Mouse (Mus musculus) lung, postnatal 0 days (tissue): ENCODE results near the gene Mapk8. TPM values are rescaled to one million over a fixed set of nuclear protein-coding genes. Genes with fewer than 3 reads are reported as not detected.

ENCODE experiments used
- ATAC-seq: fragments of 200-750 bp; cut with Nextera tagmentation; 2 replicates; pipeline ENCODE4 v1.8.0; 2017; ENCODE audit warnings: moderate library complexity
- DNase-seq: peaks from one replicate; pipeline ENCODE4 v3.0.0-alpha.2; 2016; ENCODE audit warnings: low spot score
- H3K27ac ChIP-seq: fragments of 300-500 bp; sonication (generic); 2 replicates; pipeline ENCODE4 v1.5.1; 2014; ENCODE audit warnings: antibody characterized with exemption, mild to moderate bottlenecking, low read length, mixed read lengths
- H3K27me3 ChIP-seq: fragments of 300-500 bp; sonication (generic); replicated peaks from 2 replicates; pipeline ENCODE4 v1.6.1; 2014; ENCODE audit warnings: low read length, mixed read lengths; ENCODE audit not compliant: insufficient read depth
- H3K36me3 ChIP-seq: fragments of 300-500 bp; sonication (generic); 2 replicates; pipeline ENCODE4 v1.6.1; 2014; ENCODE audit warnings: low read length, mixed read lengths; ENCODE audit not compliant: insufficient read depth
- H3K4me1 ChIP-seq: fragments of 300-500 bp; sonication (generic); 2 replicates; pipeline ENCODE4 v1.6.1; 2014; ENCODE audit warnings: antibody characterized with exemption, low read depth, low read length, mixed read lengths; ENCODE audit not compliant: insufficient read depth
- H3K4me2 ChIP-seq: fragments of 300-500 bp; sonication (generic); replicated peaks from 2 replicates; pipeline ENCODE4 v1.6.1; 2014; ENCODE audit warnings: low read depth, mild to moderate bottlenecking, low read length, moderate library complexity, mixed read lengths
- H3K4me3 ChIP-seq: fragments of 300-500 bp; sonication (generic); 2 replicates; pipeline ENCODE4 v1.5.1; 2014; ENCODE audit warnings: low read depth, low read length
- H3K9ac ChIP-seq: fragments of 300-500 bp; sonication (generic); replicated peaks from 2 replicates; pipeline ENCODE4 v1.6.1; 2014; ENCODE audit warnings: low read depth, mild to moderate bottlenecking
- H3K9me3 ChIP-seq: fragments of 300-500 bp; sonication (generic); 2 replicates; pipeline ENCODE4 v1.6.1; 2016; ENCODE audit warnings: low read length, mixed read lengths
- CTCF ChIP-seq: IDR thresholded peaks from 2 replicates; pipeline ENCODE4 v1.5.1; 2016; ENCODE audit warnings: antibody characterized with exemption, mild to moderate bottlenecking
- EP300 ChIP-seq: IDR thresholded peaks from 2 replicates; pipeline ENCODE4 v1.6.1; 2016; ENCODE audit warnings: antibody characterized with exemption, mild to moderate bottlenecking, control low read depth
- WGBS: fragments of 180-500 bp; shearing (Covaris S2); extraction: QIAGEN DNeasy Blood & Tissue Kit; methylation state at CpG from one replicate; pipeline ENCODE4 v1.1.7; 2014; 5-methylcytosine and 5-hydroxymethylcytosine counted together
- polyA plus RNA-seq: library from polyadenylated mRNA; unstranded; fragments of >200 nt; fragmentation: Nextera tagmentation; extraction: Ambion mirVana; gene quantifications from 2 replicates; pipeline ENCODE4 v1.2.1, GENCODE M21; 2015

The Mapk8 gene
- 8.0 and 9.4 TPM in 2 replicates for polyA plus RNA-seq

DNA sequence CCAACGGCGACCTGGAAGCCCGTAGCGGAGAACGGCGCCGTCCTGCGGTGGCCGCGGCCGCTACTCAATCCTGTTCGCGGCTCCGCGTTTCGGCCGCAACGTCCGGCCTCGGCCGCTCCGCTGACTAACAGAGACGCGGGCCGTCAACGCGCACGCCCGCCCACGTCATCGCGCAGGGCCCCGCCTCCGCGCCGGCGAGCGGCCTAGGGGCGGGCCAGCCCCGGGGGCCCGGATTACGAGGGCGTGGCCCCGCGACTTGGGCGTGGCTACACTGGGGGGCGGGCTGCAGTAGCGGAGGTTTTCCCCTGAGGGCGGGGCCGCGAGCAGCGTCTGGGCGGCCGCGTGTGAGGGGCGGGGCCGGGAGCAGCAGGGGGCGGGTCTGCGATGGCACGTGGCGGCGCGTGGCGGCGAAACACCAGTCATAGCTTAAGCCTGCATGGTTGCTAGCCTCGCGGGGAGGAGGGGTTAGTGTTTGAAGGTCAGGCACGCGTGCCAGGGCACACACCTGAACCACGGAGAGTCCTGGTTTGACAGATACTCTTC is at the start of gene Mapk8:
TSS of gene Mapk8 (minus strand) at position 132 of the 543 bp plus-strand sequence.
- H3K27ac ChIP-seq = peak within 1 kb of the TSS; percentile 84
- no peaks in the 10 kb centered on the region for H3K27me3 ChIP-seq
- peak within 1 kb of the TSS; percentile 94 for H3K4me3 ChIP-seq
- H3K4me1 ChIP-seq = no peaks in the 10 kb centered on the region; the same call in 1 of the 2 replicates
- TF ChIP-seq EP300 (no peak), CTCF (peak; percentile 51)
- H3K36me3 ChIP-seq = no peaks in the 10 kb centered on the region
- DNase-seq = peak; percentile 97
- 2% methylated on average over 32 of the region's 70 CpGs for WGBS
- ATAC-seq = peak; percentile 99
- H3K9ac ChIP-seq = peak within 1 kb of the TSS; percentile 69
- peak within 1 kb of the TSS; percentile 77 for H3K4me2 ChIP-seq
- H3K9me3 ChIP-seq = no peaks in the 10 kb centered on the region

DNA sequence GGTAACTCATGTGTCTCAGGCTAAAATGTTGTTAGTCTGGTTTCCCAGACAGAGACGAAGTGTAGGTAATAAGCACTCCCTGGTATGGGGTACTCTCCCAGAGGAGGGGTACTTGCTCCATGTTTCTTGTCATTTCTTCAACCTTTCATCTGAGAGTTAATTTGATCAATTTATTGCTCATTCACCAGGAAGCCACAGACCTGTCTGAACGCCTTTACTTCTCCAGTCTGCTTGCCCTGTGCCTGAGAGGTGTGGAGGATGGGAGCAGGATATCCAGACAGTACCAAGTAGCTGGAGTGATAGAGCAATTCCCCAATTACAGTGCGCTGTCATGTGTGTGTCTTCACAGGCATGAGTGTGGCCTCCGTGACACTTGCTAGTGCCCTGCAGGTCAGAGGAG is 48.3 kb upstream of the Mapk8 start:
- Histone ChIP-seq H3K4me3 (no peak overlapping the region), H3K27me3 (no peaks in the 10 kb centered on the region)
- ATAC-seq = no peak

DNA sequence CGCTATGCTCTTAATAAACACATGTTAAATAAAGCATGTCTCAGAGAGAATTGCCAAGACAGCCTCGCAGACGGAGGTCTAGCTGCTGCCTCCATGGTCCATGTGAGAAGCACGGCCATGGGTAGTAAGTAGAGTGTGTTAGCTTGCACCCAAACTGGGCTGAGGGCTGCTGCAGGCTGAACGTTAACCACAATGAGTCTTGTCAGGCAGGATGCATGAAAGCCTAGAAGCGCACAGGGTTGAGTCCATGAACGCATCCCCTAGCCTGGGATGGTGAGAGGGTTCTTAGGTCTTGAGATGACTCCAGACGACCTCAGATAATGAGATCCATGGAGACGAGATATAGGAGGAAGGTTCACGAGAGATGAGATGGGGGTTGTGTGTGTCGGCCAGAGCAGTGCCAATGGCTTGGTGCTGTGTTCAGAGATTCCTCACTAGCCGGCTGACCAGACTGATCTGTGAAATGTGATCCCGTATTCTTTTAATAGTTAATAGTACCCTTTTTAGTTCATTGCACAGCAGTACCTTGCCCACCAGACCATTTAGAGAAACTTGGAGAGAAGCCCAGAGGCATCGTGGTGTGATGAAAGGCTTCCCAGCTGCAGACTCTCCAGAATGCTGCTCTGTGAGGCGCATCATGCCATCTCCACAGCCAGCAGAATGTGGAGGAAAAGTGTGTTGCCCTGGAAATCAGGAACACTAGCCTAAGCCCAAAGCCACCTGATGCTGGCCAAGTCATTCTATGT is 41.0 kb upstream of the Mapk8 start:
- H3K4me2 ChIP-seq = no peak overlapping the region
- no peaks in the 10 kb centered on the region for H3K4me1 ChIP-seq
- 41% methylated on average over 15 of the region's 15 CpGs for WGBS
- H3K4me3 ChIP-seq = no peak overlapping the region
- no peaks in the 10 kb centered on the region for H3K9me3 ChIP-seq
- no peaks in the 10 kb centered on the region for H3K27me3 ChIP-seq
- H3K9ac ChIP-seq = no peak overlapping the region
- ATAC-seq (no peak), DNase-seq (peak; percentile 21)
- H3K27ac ChIP-seq = no peak overlapping the region
- no peaks in the 10 kb centered on the region for H3K36me3 ChIP-seq
- TF ChIP-seq EP300 (no peak), CTCF (no peak)

More for the DNA sequence above, 48.3 kb upstream of the Mapk8 start:
- no peak for DNase-seq
- Histone ChIP-seq H3K9ac (no peak overlapping the region), H3K36me3 (no peaks in the 10 kb centered on the region), H3K4me2 (no peak overlapping the region), H3K4me1 (no peaks in the 10 kb centered on the region), H3K27ac (no peak overlapping the region), H3K9me3 (no peaks in the 10 kb centered on the region)
- TF ChIP-seq CTCF (no peak), EP300 (no peak)
- 59% methylated on average over 4 of the region's 4 CpGs for WGBS

DNA sequence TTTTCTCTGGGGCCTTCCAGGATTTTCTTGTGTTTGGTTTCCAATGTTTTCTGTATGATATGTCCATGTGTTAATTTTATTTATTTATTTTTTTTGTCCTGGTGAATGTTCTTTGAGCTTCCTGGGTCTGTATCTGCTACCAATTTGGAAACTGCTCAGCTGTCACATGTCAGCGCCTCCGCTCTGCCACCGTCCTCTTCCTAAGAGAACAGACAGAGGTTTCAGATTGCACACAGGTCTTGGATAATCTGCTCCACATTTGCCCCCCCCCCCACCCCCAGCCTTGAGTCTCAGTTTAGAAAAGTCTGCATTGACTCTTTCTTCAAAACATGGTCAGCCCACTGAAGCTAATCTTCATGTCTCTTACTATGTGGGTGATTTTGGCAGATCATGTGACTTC is 35.0 kb upstream of the Mapk8 start:
- H3K9ac ChIP-seq = no peak overlapping the region
- no peaks in the 10 kb centered on the region for H3K4me1 ChIP-seq
- no peaks in the 10 kb centered on the region for H3K9me3 ChIP-seq
- TF ChIP-seq CTCF = no peak
- no peak for TF ChIP-seq EP300
- H3K27ac ChIP-seq = no peak overlapping the region
- ATAC-seq = no peak
- no peak overlapping the region for H3K4me3 ChIP-seq
- no peaks in the 10 kb centered on the region for H3K36me3 ChIP-seq
- no peaks in the 10 kb centered on the region for H3K27me3 ChIP-seq
- DNase-seq = no peak
- 51% methylated on average over 3 of the region's 3 CpGs for WGBS
- no peak overlapping the region for H3K4me2 ChIP-seq

DNA sequence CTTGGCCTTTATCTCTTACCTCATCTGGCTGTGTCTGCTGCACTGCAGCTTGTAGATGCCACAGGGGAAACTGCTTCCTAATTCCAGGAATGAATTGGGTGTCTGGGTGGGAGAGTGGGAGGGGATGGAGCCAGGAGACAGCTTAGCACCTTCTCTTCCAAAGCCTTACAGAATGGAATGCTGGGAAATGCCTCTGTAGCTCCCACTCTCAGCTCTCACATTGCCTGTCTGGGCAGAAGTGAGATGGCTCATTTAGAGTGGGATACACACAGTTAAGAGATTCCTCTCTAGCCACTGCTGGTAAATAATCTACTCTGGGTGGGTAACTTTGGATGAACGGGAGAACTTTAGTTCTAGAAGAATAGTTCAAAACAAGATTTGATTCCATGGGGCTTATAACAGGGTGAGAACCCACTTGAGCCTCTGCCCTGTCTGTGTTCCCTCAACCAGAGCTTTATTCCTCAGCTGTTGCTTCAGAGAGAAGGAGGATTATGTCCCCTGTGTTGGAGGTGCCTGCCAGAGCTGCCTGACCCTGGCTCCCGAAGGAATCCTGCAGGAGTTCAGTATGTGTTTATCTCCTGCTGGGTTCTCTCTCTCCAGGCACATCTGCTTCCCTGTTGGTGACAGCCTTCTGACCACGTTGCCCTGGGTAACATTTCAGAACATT is 29.3 kb upstream of the Mapk8 start:
- H3K9ac ChIP-seq = no peak overlapping the region
- H3K4me2 ChIP-seq = no peak overlapping the region

DNA sequence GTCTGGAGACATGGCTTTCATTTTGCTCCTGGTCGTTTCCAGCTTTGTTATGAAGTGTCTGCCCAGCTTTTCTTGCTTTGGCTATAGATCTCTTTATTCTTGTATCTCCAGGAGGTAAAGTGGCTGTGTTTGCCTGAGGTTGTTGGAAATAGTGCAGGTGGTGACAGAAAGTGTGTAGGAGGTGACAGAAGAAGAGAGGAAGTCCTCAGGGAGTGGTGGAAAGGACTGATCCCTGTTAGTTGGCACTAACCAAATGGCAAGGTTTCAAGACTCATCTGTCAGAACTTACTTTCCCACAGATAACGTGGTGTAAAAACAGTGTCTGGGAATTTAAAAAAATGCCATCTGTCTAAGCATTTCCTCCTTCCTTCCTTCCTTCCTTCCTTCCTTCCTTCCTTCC is 27.5 kb upstream of the Mapk8 start:
- TF ChIP-seq EP300 (no peak), CTCF (no peak)
- H3K9me3 ChIP-seq = no peaks in the 10 kb centered on the region
- H3K4me1 ChIP-seq = no peaks in the 10 kb centered on the region
- H3K27me3 ChIP-seq = no peaks in the 10 kb centered on the region
- no peak overlapping the region for H3K4me3 ChIP-seq
- H3K4me2 ChIP-seq = no peak overlapping the region
- H3K36me3 ChIP-seq = no peaks in the 10 kb centered on the region
- WGBS = 41% methylated on average over 2 of the region's 2 CpGs
- no peak overlapping the region for H3K9ac ChIP-seq
- no peak for DNase-seq
- no peak overlapping the region for H3K27ac ChIP-seq
- ATAC-seq = no peak

More for the DNA sequence above, 29.3 kb upstream of the Mapk8 start:
- Histone ChIP-seq H3K36me3 (no peaks in the 10 kb centered on the region), H3K4me1 (no peaks in the 10 kb centered on the region), H3K27me3 (no peaks in the 10 kb centered on the region), H3K27ac (no peak overlapping the region), H3K4me3 (no peak overlapping the region), H3K9me3 (no peaks in the 10 kb centered on the region)
- ATAC-seq = no peak
- DNase-seq = no peak
- 5% methylated on average over 3 of the region's 3 CpGs for WGBS
- TF ChIP-seq CTCF (no peak), EP300 (no peak)
